Mouse (Mus musculus) stomach, embryonic 15.5 days (tissue): Measurements from ENCODE around the gene Mrpl19. TPM values are rescaled to one million over a fixed set of nuclear protein-coding genes. Genes with fewer than 3 reads are reported as not detected.

Source experiments
- ATAC-seq: fragments of 200-750 bp; cut with Nextera tagmentation; 2 replicates; pipeline ENCODE4 v1.8.0; 2017; ENCODE audit warnings: low read depth, moderate number of reproducible peaks, moderate TSS enrichment; ENCODE audit not compliant: insufficient read depth, low FRiP score
- H3K27ac ChIP-seq: fragments of 300-500 bp; sonication (generic); 2 replicates; pipeline ENCODE4 v1.5.1; 2015; ENCODE audit warnings: mild to moderate bottlenecking, inconsistent platforms
- H3K27me3 ChIP-seq: fragments of 300-500 bp; sonication (generic); replicated peaks from 2 replicates; pipeline ENCODE4 v1.6.1; 2015; ENCODE audit warnings: inconsistent platforms
- H3K36me3 ChIP-seq: fragments of 300-500 bp; sonication (generic); 2 replicates; pipeline ENCODE4 v1.6.1; 2015; ENCODE audit warnings: inconsistent platforms
- H3K4me1 ChIP-seq: fragments of 300-500 bp; sonication (generic); 2 replicates; pipeline ENCODE4 v1.6.1; 2015; ENCODE audit warnings: inconsistent platforms
- H3K4me2 ChIP-seq: fragments of 300-500 bp; sonication (generic); 2 replicates; pipeline ENCODE4 v1.6.1; 2015; ENCODE audit warnings: mild to moderate bottlenecking, inconsistent platforms
- H3K4me3 ChIP-seq: fragments of 300-500 bp; sonication (generic); replicated peaks from 2 replicates; pipeline ENCODE4 v1.5.1; 2015; ENCODE audit warnings: inconsistent platforms
- H3K9ac ChIP-seq: fragments of 300-500 bp; sonication (generic); 2 replicates; pipeline ENCODE4 v1.6.1; 2015; ENCODE audit warnings: inconsistent platforms
- H3K9me3 ChIP-seq: fragments of 300-500 bp; sonication (generic); 2 replicates; pipeline ENCODE4 v1.6.1; 2016; ENCODE audit warnings: inconsistent platforms
- WGBS: fragments of 180-500 bp; shearing (Covaris S2); methylation state at CpG from one replicate; pipeline ENCODE4 v1.1.7; 2015; 5-methylcytosine and 5-hydroxymethylcytosine counted together
- polyA plus RNA-seq: library from polyadenylated mRNA; unstranded; fragments of >200 nt; fragmentation: Nextera tagmentation; extraction: Ambion mirVana; gene quantifications from 2 replicates; pipeline ENCODE4 v1.2.1, GENCODE M21; 2015

The Mrpl19 gene
- polyA plus RNA-seq, 1 experiment from 2014 or later: 32.2 TPM

DNA sequence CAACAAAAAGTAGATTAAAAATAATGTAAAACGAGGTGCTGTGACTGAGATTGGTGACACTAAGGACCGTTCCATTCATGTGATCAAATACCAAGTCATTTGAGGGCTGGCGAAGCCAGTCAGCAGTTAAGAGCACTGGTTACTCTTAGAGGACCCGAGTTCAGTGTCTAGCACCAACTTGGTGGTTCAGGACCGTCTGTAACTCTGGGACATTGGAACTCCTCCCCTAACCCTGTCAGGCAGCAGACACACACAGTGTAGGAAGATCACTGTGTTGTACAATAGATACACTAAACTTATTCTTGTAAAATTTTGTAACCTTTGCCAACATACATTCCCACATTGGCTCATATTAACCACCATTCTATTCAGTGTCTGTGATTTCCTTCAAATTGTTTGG, 41.5 kb downstream of the Mrpl19 start:
- Histone ChIP-seq H3K27me3 (no peaks in the 10 kb centered on the region), H3K9ac (peak overlapping the region; percentile 85; the same call in 1 of the 2 replicates), H3K4me1 (no peaks in the 10 kb centered on the region), H3K4me3 (peak overlapping the region; percentile 79), H3K36me3 (peaks cover 12% of the 10 kb centered on the region; the same call in 1 of the 2 replicates), H3K9me3 (no peaks in the 10 kb centered on the region), H3K27ac (no peak overlapping the region), H3K4me2 (peak overlapping the region; percentile 66)
- no peak for ATAC-seq
- WGBS: 14% methylated on average over 5 of the region's 5 CpGs

DNA sequence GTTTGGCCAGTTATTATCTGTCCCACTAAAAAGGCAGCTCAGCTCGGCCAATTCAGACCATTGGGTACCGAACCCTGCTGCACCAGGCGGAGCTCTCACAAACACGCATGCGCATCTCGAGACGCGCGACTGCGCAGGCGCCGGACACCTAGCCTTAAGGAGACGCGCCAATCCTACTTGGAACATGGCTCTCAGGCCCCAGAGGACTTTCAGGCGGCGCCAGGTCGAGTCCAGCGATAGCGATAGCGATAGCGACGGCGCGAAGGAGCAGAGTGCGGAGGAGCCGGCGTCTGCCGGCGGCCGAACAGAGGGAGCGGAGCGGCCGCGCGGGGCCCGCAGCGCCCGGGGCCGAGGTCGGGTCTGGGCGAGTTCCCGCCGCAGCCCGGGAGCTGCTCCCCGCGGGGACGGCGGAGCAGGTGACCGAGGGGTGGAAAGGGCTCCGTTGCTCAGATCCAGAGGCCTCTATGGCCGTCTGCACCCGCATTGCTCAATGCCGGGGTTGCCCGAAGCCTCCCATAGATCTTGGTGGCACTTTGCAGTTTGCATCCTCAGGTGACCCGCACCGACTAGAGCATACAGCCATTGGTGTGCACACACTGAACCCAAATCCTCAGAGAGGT, 42.1 kb downstream of the Mrpl19 start, which contains the start of gene Gcfc2:
Gene Gcfc2 (plus strand): TSS at position 147 of the 620 bp plus-strand sequence.
- peak; percentile 95 for ATAC-seq
- Histone ChIP-seq H3K4me1 (no peaks in the 10 kb centered on the region), H3K4me3 (peak within 1 kb of the TSS; percentile 79), H3K27ac (peak within 1 kb of the TSS; percentile 75), H3K36me3 (peaks cover 12% of the 10 kb centered on the region; the same call in 1 of the 2 replicates), H3K27me3 (no peaks in the 10 kb centered on the region), H3K4me2 (peak within 1 kb of the TSS; percentile 66), H3K9me3 (no peaks in the 10 kb centered on the region), H3K9ac (peak within 1 kb of the TSS; percentile 85)
- WGBS: under 1% methylated on average over 56 of the region's 56 CpGs

DNA sequence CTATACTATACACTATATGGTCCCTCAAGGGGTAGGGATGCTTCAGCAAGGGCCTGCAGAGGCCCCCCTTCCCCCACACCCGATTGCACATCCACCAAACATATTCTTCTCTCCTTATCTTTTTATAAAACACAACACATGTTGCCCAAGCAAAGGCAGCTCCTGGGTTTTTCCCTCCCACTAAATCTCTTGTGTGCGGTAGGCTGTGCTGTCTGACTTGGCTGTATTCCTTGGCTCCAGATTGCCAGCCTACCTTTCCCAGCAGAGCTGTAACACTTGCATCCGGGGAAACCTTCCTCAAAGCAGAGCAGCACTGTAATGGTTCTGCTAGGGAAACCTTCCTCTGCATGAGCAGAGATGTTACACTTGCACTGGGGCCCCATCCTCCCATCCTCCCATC, 53.6 kb downstream of the Mrpl19 start:
- no peak overlapping the region for H3K9ac ChIP-seq
- WGBS: 68% methylated on average over 3 of the region's 3 CpGs
- H3K9me3 ChIP-seq: no peaks in the 10 kb centered on the region
- no peaks in the 10 kb centered on the region for H3K36me3 ChIP-seq
- no peak overlapping the region for H3K4me2 ChIP-seq
- no peaks in the 10 kb centered on the region for H3K4me1 ChIP-seq
- ATAC-seq: no peak
- no peaks in the 10 kb centered on the region for H3K27me3 ChIP-seq
- H3K27ac ChIP-seq: no peak overlapping the region
- H3K4me3 ChIP-seq: no peak overlapping the region

DNA sequence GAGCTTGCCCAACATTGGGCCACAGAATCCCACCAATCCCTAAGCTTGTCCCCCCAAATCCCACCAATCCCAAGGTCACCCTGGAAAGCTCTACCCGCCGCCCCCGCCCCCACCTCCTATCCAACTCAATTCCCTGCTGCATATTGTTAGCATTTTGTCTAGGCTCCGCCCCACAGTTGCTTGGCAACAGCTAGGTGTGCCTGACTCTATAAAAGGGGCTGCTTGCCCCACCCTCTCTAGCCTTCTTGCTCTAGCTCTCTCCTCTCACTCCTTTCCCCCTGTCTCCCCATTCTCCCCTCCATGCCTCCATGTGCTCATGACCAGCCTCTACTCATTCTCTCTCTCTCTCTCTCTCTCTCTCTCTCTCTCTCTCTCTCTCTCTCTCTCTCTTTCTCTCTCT, 54.0 kb downstream of the Mrpl19 start:
- Histone ChIP-seq H3K27ac (no peak overlapping the region), H3K4me3 (no peak overlapping the region), H3K9ac (no peak overlapping the region), H3K9me3 (no peaks in the 10 kb centered on the region), H3K36me3 (no peaks in the 10 kb centered on the region), H3K4me2 (no peak overlapping the region), H3K27me3 (no peaks in the 10 kb centered on the region), H3K4me1 (no peaks in the 10 kb centered on the region)
- no peak for ATAC-seq
- 66% methylated on average over 4 of the region's 4 CpGs for WGBS

DNA sequence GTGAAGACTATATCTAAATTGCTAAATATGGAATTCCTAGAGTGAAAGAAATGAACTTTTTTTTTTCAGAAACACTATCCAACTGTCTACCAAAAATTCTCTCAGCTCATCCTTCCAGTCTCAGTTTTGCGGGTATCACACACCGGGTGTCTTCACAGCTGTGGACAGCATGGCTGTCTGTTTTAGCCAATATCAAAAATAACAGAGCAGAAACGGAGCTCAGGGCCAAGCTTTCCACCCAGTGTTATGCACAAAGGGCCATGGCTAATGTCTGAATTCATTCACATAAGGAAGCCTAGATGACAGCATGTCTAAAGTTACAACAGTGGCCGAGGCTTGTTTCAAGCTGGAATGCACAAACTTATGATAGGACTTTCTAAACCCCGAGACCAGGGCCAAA, 54.5 kb downstream of the Mrpl19 start:
- Histone ChIP-seq H3K9me3 (no peaks in the 10 kb centered on the region), H3K4me1 (no peaks in the 10 kb centered on the region), H3K4me2 (no peak overlapping the region), H3K27me3 (no peaks in the 10 kb centered on the region), H3K36me3 (no peaks in the 10 kb centered on the region), H3K27ac (no peak overlapping the region), H3K4me3 (no peak overlapping the region), H3K9ac (no peak overlapping the region)
- ATAC-seq: no peak
- WGBS: 72% methylated on average over 5 of the region's 5 CpGs

DNA sequence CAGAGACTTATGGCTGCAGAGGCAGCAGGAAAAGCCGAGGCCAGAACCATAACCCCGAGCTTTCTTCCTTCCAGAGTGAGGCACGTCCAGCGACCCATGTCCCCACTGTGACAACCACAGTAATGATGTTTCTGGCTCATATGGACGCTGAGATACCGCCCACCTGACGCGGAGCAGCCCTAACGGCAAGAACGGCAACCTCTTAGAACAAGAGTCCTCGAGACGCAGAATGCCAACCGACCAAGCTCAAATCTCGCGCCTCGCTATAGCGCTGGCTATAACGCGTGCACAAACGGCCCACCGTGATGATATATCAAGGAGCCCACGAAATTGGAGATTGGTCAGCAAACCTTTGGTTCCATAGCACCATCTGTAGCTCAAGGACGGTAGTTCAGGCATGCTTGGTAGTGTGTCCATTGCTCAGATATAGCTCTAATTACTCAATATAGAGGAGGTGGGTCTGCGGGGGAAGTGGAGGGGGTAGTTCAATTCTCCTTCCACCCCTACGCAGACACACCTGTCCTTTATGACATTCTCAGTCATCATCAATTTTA, 55.4 kb downstream of the Mrpl19 start:
- no peak overlapping the region for H3K9ac ChIP-seq
- H3K4me3 ChIP-seq: no peak overlapping the region
- H3K4me2 ChIP-seq: no peak overlapping the region
- no peaks in the 10 kb centered on the region for H3K27me3 ChIP-seq
- H3K9me3 ChIP-seq: no peaks in the 10 kb centered on the region
- no peaks in the 10 kb centered on the region for H3K36me3 ChIP-seq
- no peak for ATAC-seq
- no peak overlapping the region for H3K27ac ChIP-seq
- WGBS: 81% methylated on average over 25 of the region's 25 CpGs
- H3K4me1 ChIP-seq: no peaks in the 10 kb centered on the region

Other genes with a start within 250 kb of the Mrpl19 start
- gene Gcfc2, start 42.3 kb downstream of the Mrpl19 start, polyA plus RNA-seq: 8.5 and 9.4 TPM in 2 replicates
- 18.1 and 19.3 TPM in 2 replicates for gene Eva1a, start 75.1 kb upstream of the Mrpl19 start, polyA plus RNA-seq